Mouse (Mus musculus): ENCODE measurements at regions not wholly inside any gene's neighbourhood (a gene's known extent, or its start where the extent isn't known, plus 50 kb on each side); places are given as distances from the start of the nearest gene placed in this dataset.

GRCm38 (mm10) chr14:106010961-106011360, 95.0 kb upstream of the Trim52 start:
- TF ChIP-seq ZNF384 (IDR thresholded peaks at IDR 0.05; ENCODE audit: low read depth, low read length) (no peak), ZC3H11A (IDR thresholded peaks at IDR 0.05; ENCODE audit: borderline replicate concordance, low read depth, low read length) (no peak)
